Mouse (Mus musculus): ENCODE results near the gene Hes1. TPM values are rescaled to one million over a fixed set of nuclear protein-coding genes. Genes with fewer than 3 reads are reported as not detected.

The Hes1 gene
- 53.6 and 259 TPM in 2 replicates for polyA plus RNA-seq (2012; rRNA removed; ENCODE audit: low replicate concordance)

GRCm38 (mm10) chr16:30063984-30064453 lies at the start of gene Hes1:
TSS of gene Hes1 (plus strand) at chr16:30064384.

Other genes with a start within 250 kb of the Hes1 start
- gene Cpn2, start 203.1 kb downstream of the Hes1 start, polyA plus RNA-seq (2012; rRNA removed; ENCODE audit: low replicate concordance) = 1.1 and 2.4 TPM in 2 replicates
- 4.2 and 5.7 TPM in 2 replicates for gene Lrrc15, start 218.9 kb downstream of the Hes1 start, polyA plus RNA-seq (2012; rRNA removed; ENCODE audit: low replicate concordance)
- gene Gp5, start 246.4 kb downstream of the Hes1 start, polyA plus RNA-seq (2012; rRNA removed; ENCODE audit: low replicate concordance) = 0.75 and 2.0 TPM in 2 replicates